Mouse (Mus musculus): Measurements from ENCODE around the gene Nol10. TPM values are rescaled to one million over a fixed set of nuclear protein-coding genes. Genes with fewer than 3 reads are reported as not detected.
A peak's percentile ranks its signal among the peaks of the same experiment; 100 is the strongest.

Nol10 gene
- 28.8 and 34.5 TPM in 2 replicates for polyA plus RNA-seq (2016; fragmentation: Nextera tagmentation; extraction: Ambion mirVana)

DNA sequence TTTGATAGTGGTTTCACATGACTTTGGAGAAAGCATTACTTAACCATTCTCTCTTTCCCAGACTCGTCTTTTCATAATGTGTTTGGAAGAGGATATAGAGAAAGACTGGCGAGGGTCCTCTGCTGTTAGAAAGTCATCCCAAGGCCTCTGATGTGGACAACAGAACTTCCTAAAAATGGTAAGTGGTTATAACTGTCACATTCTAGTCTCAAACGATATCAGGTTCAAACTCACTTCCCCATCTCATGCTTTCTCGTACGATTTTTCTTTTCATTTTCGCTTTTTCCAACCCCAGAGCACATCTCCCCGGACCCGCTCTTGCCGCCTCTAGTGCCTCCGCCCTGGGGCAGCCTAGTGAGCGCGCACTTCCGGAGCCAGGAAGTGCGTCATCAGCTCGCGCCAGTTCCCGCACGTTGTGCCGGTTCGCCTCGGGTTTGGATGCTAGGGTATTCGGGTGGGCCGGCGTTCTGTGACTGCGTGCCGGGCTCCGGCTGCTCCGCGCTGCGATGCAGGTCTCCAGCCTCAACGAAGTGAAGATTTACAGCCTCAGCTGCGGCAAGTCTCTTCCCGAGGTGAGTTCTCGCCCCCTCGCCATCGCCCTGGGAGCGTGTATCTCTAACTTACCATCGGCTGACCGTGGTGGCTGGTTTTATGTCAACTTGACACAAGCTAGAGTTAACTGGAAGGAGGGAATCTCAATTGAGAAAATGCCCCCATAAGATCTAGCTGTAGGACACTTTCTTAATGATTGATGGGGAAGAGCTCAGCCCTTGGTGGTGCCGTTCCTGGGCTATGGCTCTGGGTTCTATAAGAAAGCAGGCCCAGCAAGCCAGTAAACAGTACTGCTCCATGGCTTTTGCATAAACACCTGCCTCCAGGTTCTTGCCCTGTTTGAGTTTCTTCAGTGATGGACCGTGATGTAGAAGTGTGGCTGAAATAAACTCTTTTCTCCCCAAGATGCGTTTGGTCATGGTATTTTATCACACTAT, at the start of gene Nol10:
Nol10 (plus strand) TSS at position 411 of the 989 bp plus-strand sequence.
- H3K4me1 ChIP-seq (replicated peaks): peaks cover 18% of the 10 kb centered on the region
- H3K4me3 ChIP-seq: peak within 1 kb of the TSS; percentile 85
- H3K27ac ChIP-seq: peak within 1 kb of the TSS; percentile 88
- under 1% methylated on average over 42 of the region's 42 CpGs for WGBS
- no peaks in the 10 kb centered on the region for H3K27me3 ChIP-seq (ENCODE audit: insufficient read depth, poor library complexity, severe bottlenecking)
- peak; percentile 90 for DNase-seq (ENCODE audit: low spot score)
- H3K9me3 ChIP-seq: no peaks in the 10 kb centered on the region
- peaks cover 30% of the 10 kb centered on the region for H3K36me3 ChIP-seq

DNA sequence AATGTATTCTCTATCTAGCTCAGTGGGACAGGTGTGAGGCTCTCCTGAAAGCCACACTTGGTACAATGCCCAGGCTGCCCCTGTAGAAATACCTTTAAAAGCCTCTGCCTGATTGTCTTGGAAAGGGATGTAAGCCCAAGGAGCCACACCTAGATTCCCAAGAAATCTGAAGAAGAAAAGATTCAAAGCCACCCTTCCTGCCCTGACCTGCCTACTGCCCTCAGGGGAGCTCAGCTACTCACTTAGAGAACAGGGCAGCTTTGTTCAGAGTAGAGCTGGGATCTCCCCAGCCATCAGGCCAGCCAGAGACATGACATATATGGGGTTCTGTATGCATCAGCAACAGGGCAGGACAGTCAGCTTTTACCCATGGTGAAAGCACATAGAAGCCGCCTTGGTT, 48.4 kb upstream of the Nol10 start:
- H3K27ac ChIP-seq: no peak overlapping the region
- no peak overlapping the region for H3K4me3 ChIP-seq
- no peaks in the 10 kb centered on the region for H3K9me3 ChIP-seq
- H3K27me3 ChIP-seq (ENCODE audit: insufficient read depth, poor library complexity, severe bottlenecking): no peaks in the 10 kb centered on the region
- 90% methylated on average over 1 of the region's 1 CpGs for WGBS
- H3K4me1 ChIP-seq (replicated peaks): no peaks in the 10 kb centered on the region
- no peak for DNase-seq (ENCODE audit: low spot score)
- H3K36me3 ChIP-seq: no peaks in the 10 kb centered on the region

DNA sequence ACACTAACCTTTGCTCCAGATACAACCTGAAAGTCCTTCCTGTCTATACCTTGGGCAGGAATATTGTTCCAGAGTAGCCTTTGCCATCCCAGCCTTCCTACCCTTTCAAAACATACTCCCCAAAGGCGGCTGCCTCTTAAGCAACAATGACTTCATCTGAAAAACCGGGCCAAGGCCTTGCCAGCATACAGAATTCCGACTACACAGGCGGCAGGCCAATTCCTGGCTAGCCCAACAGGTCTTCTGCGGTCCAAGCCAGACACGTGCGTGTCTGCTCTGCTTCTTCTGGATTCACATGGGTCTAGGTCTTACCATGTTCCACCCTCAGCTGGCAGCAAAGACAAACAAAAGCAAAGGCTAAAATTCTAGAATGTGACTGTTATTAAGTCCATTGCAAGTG, 42.8 kb upstream of the Nol10 start:
- H3K27ac ChIP-seq: no peak overlapping the region
- WGBS: 92% methylated on average over 7 of the region's 7 CpGs
- DNase-seq (ENCODE audit: low spot score): no peak
- H3K4me1 ChIP-seq (replicated peaks): no peaks in the 10 kb centered on the region
- no peaks in the 10 kb centered on the region for H3K36me3 ChIP-seq
- H3K9me3 ChIP-seq: no peaks in the 10 kb centered on the region
- H3K4me3 ChIP-seq: no peak overlapping the region
- no peaks in the 10 kb centered on the region for H3K27me3 ChIP-seq (ENCODE audit: insufficient read depth, poor library complexity, severe bottlenecking)

- H3K27me3 ChIP-seq (ENCODE audit: insufficient read depth, poor library complexity, severe bottlenecking): no peaks in the 10 kb centered on the region
- H3K4me1 ChIP-seq (replicated peaks): peaks cover 3% of the 10 kb centered on the region; the same call in 1 of the 2 replicates
- WGBS: 47% methylated on average over 4 of the region's 4 CpGs
- no peak overlapping the region for H3K4me3 ChIP-seq
- no peaks in the 10 kb centered on the region for H3K9me3 ChIP-seq
- no peaks in the 10 kb centered on the region for H3K36me3 ChIP-seq
- no peak overlapping the region for H3K27ac ChIP-seq
- DNase-seq (ENCODE audit: low spot score): no peak
Observed at GRCm38 (mm10) chr12:17308246-17308645, 40.0 kb upstream of the Nol10 start.

- no peaks in the 10 kb centered on the region for H3K36me3 ChIP-seq
- H3K4me3 ChIP-seq: no peak overlapping the region
- H3K27me3 ChIP-seq (ENCODE audit: insufficient read depth, poor library complexity, severe bottlenecking): no peaks in the 10 kb centered on the region
- H3K4me1 ChIP-seq (replicated peaks): peaks cover 5% of the 10 kb centered on the region; the same call in 1 of the 2 replicates
- WGBS: 63% methylated on average over 16 of the region's 16 CpGs
- H3K9me3 ChIP-seq: no peaks in the 10 kb centered on the region
- no peak for DNase-seq (ENCODE audit: low spot score)
- H3K27ac ChIP-seq: no peak overlapping the region
Observed at GRCm38 (mm10) chr12:17310852-17311839, 37.1 kb upstream of the Nol10 start.

GRCm38 (mm10) chr12:17316096-17316495, 32.2 kb upstream of the Nol10 start:
- no peak for DNase-seq (ENCODE audit: low spot score)
- Histone ChIP-seq H3K27ac (no peak overlapping the region), H3K9me3 (no peaks in the 10 kb centered on the region), H3K4me1 (replicated peaks) (peaks cover 5% of the 10 kb centered on the region; the same call in 1 of the 2 replicates), H3K27me3 (ENCODE audit: insufficient read depth, poor library complexity, severe bottlenecking) (no peaks in the 10 kb centered on the region), H3K4me3 (no peak overlapping the region), H3K36me3 (no peaks in the 10 kb centered on the region)
- 90% methylated on average over 5 of the region's 5 CpGs for WGBS

- no peak for DNase-seq (ENCODE audit: low spot score)
- Histone ChIP-seq H3K9me3 (no peaks in the 10 kb centered on the region), H3K36me3 (no peaks in the 10 kb centered on the region), H3K27ac (no peak overlapping the region), H3K4me1 (replicated peaks) (0 out of 2 replicates have a peak, but pooled peaks cover 2% of the 10 kb centered on the region), H3K4me3 (no peak overlapping the region), H3K27me3 (ENCODE audit: insufficient read depth, poor library complexity, severe bottlenecking) (peaks cover 13% of the 10 kb centered on the region)
- WGBS: 70% methylated on average over 4 of the region's 4 CpGs
Observed at GRCm38 (mm10) chr12:17317970-17318369, 30.3 kb upstream of the Nol10 start.

GRCm38 (mm10) chr12:17318453-17318852, 29.8 kb upstream of the Nol10 start:
- 0 out of 2 replicates have a peak, but pooled peaks cover 2% of the 10 kb centered on the region for H3K4me1 ChIP-seq (replicated peaks)
- H3K9me3 ChIP-seq: no peaks in the 10 kb centered on the region
- no peak overlapping the region for H3K4me3 ChIP-seq
- DNase-seq (ENCODE audit: low spot score): no peak
- peaks cover 17% of the 10 kb centered on the region for H3K27me3 ChIP-seq (ENCODE audit: insufficient read depth, poor library complexity, severe bottlenecking)
- H3K27ac ChIP-seq: no peak overlapping the region
- 85% methylated on average over 3 of the region's 3 CpGs for WGBS
- H3K36me3 ChIP-seq: no peaks in the 10 kb centered on the region

- DNase-seq (ENCODE audit: low spot score): peak; percentile 46
- Histone ChIP-seq H3K9me3 (no peaks in the 10 kb centered on the region), H3K4me1 (replicated peaks) (peaks cover 12% of the 10 kb centered on the region), H3K27ac (peak overlapping the region; percentile 68), H3K4me3 (peak overlapping the region; percentile 61), H3K36me3 (no peaks in the 10 kb centered on the region), H3K27me3 (ENCODE audit: insufficient read depth, poor library complexity, severe bottlenecking) (peaks cover 53% of the 10 kb centered on the region)
- 4% methylated on average over 51 of the region's 51 CpGs for WGBS
Observed at GRCm38 (mm10) chr12:17324549-17325470, 23.4 kb upstream of the Nol10 start.

DNA sequence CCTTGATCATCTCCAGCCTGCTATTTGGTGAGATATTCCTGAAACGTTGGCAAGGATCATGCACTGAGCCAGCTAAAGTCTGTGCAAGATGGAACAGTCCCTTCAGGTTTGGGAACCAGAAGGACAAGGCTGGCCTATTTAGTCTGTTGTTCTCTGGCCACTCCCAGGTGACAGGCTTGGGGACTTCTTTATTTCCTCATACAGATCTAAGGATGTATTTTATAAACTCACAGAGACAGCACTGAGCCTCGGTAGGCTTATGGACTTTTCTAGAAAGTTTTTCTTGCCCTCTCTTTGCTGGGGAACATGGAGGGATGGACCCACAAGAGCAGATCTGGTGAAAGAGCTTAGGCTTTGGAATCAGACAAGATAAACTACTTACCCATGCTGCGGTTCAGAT, 19.0 kb upstream of the Nol10 start, which contains the start of gene Atp6v1c2:
Atp6v1c2 (minus strand) TSS at position 101 of the 400 bp plus-strand sequence.
- H3K27me3 ChIP-seq (ENCODE audit: insufficient read depth, poor library complexity, severe bottlenecking): peaks cover 28% of the 10 kb centered on the region
- no peaks in the 10 kb centered on the region for H3K36me3 ChIP-seq
- H3K9me3 ChIP-seq: no peaks in the 10 kb centered on the region
- 82% methylated on average over 3 of the region's 3 CpGs for WGBS
- no peak within 1 kb of the TSS for H3K27ac ChIP-seq
- H3K4me1 ChIP-seq (replicated peaks): peaks cover 10% of the 10 kb centered on the region
- no peak for DNase-seq (ENCODE audit: low spot score)
- H3K4me3 ChIP-seq: no peak within 1 kb of the TSS

DNA sequence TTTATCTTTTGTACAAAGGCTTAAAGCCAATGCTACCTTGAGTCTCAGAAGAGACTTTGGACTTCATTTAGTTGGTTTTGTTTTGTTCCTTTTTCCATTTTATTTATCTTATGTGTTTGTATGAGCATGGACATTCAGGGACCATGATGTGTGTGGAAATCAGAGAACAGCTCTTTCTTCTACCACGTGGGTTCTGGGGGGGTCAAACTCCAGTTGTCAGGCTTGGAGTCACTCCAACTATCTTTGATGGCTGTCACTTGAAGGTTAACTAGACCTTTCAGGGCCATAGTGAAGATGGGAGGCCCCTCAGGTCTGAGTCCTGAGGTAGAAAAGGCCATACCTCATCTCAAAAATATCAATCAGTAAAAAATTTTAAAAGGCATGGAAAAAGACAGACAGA, 14.8 kb upstream of the Nol10 start:
- H3K9me3 ChIP-seq: peaks cover 6% of the 10 kb centered on the region; the same call in 1 of the 2 replicates
- H3K27me3 ChIP-seq (ENCODE audit: insufficient read depth, poor library complexity, severe bottlenecking): no peaks in the 10 kb centered on the region
- DNase-seq (ENCODE audit: low spot score): no peak
- 16% methylated on average over 1 of the region's 1 CpGs for WGBS
- no peak overlapping the region for H3K4me3 ChIP-seq
- no peaks in the 10 kb centered on the region for H3K4me1 ChIP-seq (replicated peaks)
- no peak overlapping the region for H3K27ac ChIP-seq
- H3K36me3 ChIP-seq: no peaks in the 10 kb centered on the region
